Mouse (Mus musculus) midbrain, embryonic 12.5 days (tissue): ENCODE data around the gene Kcp. TPM values are rescaled to one million over a fixed set of nuclear protein-coding genes. Genes with fewer than 3 reads are reported as not detected.

ENCODE experiments used
- ATAC-seq: fragments of 200-750 bp; cut with Nextera tagmentation; 2 replicates; pipeline ENCODE4 v1.8.0; 2017; ENCODE audit warnings: low read depth, moderate TSS enrichment, moderate library complexity; ENCODE audit not compliant: low FRiP score
- H3K27ac ChIP-seq: fragments of 300-500 bp; sonication (generic); replicated peaks from 2 replicates; pipeline ENCODE4 v1.5.1; 2016; ENCODE audit warnings: mild to moderate bottlenecking
- H3K27me3 ChIP-seq: fragments of 300-500 bp; sonication (generic); 2 replicates; pipeline ENCODE4 v1.6.1; 2016; ENCODE audit warnings: mild to moderate bottlenecking
- H3K36me3 ChIP-seq: fragments of 300-500 bp; sonication (generic); 2 replicates; pipeline ENCODE4 v1.6.1; 2016
- H3K4me1 ChIP-seq: fragments of 300-500 bp; sonication (generic); 2 replicates; pipeline ENCODE4 v1.6.1; 2016
- H3K4me2 ChIP-seq: fragments of 300-500 bp; sonication (generic); replicated peaks from 2 replicates; pipeline ENCODE4 v1.6.1; 2016; ENCODE audit warnings: mild to moderate bottlenecking, moderate library complexity
- H3K4me3 ChIP-seq: fragments of 300-500 bp; sonication (generic); 2 replicates; pipeline ENCODE4 v1.5.1; 2016; ENCODE audit warnings: mild to moderate bottlenecking
- H3K9ac ChIP-seq: fragments of 300-500 bp; sonication (generic); replicated peaks from 2 replicates; pipeline ENCODE4 v1.6.1; 2016; ENCODE audit warnings: mild to moderate bottlenecking, moderate library complexity
- H3K9me3 ChIP-seq: fragments of 300-500 bp; sonication (generic); 2 replicates; pipeline ENCODE4 v1.6.1; 2016; ENCODE audit warnings: mild to moderate bottlenecking
- WGBS: fragments of 180-500 bp; shearing (Covaris S2); methylation state at CpG from one replicate; pipeline ENCODE4 v1.1.7; 2016; 5-methylcytosine and 5-hydroxymethylcytosine counted together
- polyA plus RNA-seq: library from polyadenylated mRNA; unstranded; fragments of >200 nt; fragmentation: Nextera tagmentation; extraction: Ambion mirVana; gene quantifications from 2 replicates; pipeline ENCODE4 v1.2.1, GENCODE M21; 2016

Kcp gene
- polyA plus RNA-seq, 1 experiment from 2014 or later: 17.2 TPM

DNA sequence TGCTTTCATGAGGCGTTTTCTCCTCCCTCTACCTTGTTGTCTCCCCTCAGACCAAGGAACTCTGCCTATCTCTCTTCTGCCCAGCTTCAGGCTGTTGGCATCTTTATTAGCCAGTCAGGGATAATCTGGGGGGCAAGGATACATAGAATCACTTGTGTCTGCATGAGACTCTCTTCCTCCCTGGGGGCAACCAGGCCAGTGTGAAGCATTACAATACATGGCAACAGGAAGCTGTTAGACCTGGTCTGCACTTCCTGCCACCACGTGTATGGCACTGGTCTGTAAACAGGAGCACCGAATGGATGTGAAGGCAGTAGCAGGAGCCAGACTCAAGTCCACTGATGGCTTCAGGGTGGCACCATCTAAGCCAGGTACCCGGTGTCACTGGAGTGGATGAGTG is 22.3 kb upstream of the Kcp start:
- Histone ChIP-seq H3K27ac (no peak overlapping the region), H3K4me2 (no peak overlapping the region), H3K9ac (no peak overlapping the region), H3K4me1 (peaks cover 21% of the 10 kb centered on the region), H3K9me3 (peaks cover 3% of the 10 kb centered on the region; the same call in 1 of the 2 replicates), H3K36me3 (no peaks in the 10 kb centered on the region), H3K27me3 (peaks cover 63% of the 10 kb centered on the region), H3K4me3 (no peak overlapping the region)
- 65% methylated on average over 4 of the region's 4 CpGs for WGBS
- no peak for ATAC-seq

DNA sequence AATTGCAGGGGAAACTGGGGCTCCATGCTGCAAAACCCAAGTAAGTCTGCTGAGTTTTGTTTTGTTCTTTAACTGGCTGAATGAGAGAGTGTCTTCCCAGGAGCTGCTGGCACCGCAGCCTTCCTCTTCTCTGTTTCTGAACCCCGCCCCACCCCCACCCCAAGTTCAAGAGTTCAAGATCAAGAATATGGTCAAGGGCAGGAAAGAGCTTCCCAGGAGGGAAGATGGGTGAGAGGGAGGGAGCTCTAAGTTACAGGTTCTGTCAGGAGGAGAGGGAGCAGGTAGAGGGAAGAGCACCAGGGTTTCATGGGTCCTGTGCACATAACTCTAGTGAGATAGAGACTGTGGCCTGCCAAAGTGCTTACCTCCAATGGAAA is 21.7 kb upstream of the Kcp start:
- ATAC-seq: no peak
- Histone ChIP-seq H3K27me3 (peaks cover 64% of the 10 kb centered on the region), H3K4me1 (peaks cover 21% of the 10 kb centered on the region), H3K4me3 (no peak overlapping the region), H3K27ac (no peak overlapping the region), H3K9ac (no peak overlapping the region), H3K9me3 (peaks cover 3% of the 10 kb centered on the region; the same call in 1 of the 2 replicates), H3K4me2 (no peak overlapping the region), H3K36me3 (no peaks in the 10 kb centered on the region)
- WGBS: 45% methylated on average over 2 of the region's 2 CpGs

DNA sequence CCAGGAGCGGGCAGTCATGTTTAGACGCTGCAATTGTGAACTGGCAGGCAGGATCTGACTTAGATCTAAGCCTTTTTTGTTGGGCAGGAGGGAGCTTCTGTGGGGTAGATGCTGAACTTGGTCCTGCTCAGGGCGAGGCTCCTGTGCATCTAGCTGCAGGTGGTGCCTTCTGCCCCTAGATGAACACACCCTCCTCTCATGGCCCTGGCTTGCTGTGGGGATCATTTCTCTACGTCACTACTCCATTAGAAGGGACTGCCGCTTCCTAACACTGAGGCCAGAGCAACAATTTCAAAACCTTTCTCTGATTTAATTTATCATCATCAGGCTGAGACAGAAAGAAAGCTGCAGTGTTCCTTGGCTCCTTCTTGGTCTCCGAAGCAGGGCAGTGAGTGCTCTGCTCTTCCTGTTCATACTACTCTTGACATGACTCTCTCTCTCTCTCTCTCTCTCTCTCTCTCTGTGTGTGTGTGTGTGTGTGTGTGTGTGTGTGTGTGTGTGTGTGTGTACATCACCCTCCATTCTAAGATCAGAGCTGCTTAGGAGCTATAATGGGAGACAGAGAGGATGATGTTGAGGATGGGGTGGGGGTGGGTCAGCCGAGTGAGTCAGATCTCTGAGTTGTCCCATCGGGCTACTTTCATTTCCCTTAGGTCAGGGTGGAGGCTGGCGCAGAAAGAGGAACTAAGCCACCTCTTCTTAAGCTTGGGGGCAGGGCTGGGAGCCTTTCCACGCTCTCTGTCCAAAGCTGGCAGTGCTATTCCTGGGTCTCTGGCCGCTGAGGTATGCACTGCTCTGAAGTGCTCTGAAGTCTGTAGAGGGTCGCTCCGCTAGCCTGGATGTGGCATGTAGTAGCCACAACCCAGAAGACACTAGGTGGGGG is 21.1 kb upstream of the Kcp start:
- H3K27me3 ChIP-seq: peaks cover 70% of the 10 kb centered on the region
- H3K9ac ChIP-seq: no peak overlapping the region
- WGBS: 36% methylated on average over 13 of the region's 13 CpGs
- H3K9me3 ChIP-seq: peaks cover 3% of the 10 kb centered on the region; the same call in 1 of the 2 replicates
- peaks cover 21% of the 10 kb centered on the region for H3K4me1 ChIP-seq
- no peak overlapping the region for H3K27ac ChIP-seq
- H3K4me2 ChIP-seq: no peak overlapping the region
- no peak for ATAC-seq
- no peak overlapping the region for H3K4me3 ChIP-seq
- no peaks in the 10 kb centered on the region for H3K36me3 ChIP-seq

DNA sequence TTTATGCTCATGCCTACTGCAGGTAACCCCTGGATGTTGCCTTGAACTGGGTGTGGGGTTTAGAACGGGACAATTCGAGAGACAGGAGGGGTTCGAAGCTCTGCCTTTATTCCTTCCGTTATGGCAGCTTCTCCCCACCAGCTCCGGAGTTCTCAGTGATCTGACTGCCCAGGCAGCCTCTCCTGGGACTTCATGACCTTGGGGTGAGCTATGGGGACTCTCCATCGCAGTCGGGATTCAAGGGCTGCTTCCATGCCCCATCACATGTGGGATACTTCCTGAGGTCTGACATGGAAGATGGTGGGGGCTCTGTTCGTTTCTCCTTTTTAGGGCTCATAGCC is 20.4 kb upstream of the Kcp start:
- no peak overlapping the region for H3K4me3 ChIP-seq
- peaks cover 75% of the 10 kb centered on the region for H3K27me3 ChIP-seq
- no peaks in the 10 kb centered on the region for H3K36me3 ChIP-seq
- 12% methylated on average over 8 of the region's 8 CpGs for WGBS
- peaks cover 21% of the 10 kb centered on the region for H3K4me1 ChIP-seq
- no peak overlapping the region for H3K27ac ChIP-seq
- ATAC-seq: no peak
- no peak overlapping the region for H3K9ac ChIP-seq
- H3K4me2 ChIP-seq: peak overlapping the region; percentile 97; the same call in 1 of the 2 replicates
- H3K9me3 ChIP-seq: peaks cover 3% of the 10 kb centered on the region; the same call in 1 of the 2 replicates

DNA sequence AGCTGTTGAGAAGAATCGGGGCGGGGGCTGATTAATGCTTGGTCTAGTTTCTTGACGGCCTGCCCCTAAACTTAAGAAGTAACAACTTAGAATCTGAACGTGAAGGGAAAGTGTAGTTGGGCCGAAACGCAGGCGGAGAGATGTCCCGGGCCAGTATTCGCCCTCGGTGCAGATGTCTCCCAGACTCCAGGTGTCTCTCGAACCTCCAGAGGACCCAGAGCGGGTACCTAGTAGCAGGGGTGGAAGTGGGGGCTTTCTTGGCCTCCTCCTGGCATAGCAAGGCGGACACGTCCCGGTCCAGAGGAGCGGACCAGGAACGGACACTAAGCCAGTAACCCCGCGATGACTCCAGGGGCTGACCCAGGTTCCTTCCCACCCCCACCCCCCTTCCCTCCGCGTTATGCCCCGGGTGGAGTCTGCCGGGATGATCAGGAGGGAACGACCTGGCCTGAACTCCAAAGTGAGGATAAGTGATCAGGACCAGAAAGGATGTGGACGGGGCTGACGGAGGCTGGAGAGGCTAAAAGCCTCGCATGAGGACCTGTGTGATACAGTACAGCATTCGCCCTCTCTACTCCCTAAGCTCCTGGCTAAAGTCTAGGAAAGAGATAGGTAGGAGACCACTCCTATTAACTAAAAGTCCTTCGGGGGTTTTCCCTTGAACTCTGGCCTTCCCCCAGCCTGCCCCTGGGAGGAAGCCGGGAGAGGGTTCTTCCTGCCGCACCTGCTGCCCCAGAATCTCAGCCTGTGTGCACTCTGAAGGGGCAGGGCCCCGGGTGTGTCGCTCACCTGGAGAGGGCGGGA is 19.8 kb upstream of the Kcp start:
- 5% methylated on average over 34 of the region's 34 CpGs for WGBS
- Histone ChIP-seq H3K9me3 (peaks cover 3% of the 10 kb centered on the region; the same call in 1 of the 2 replicates), H3K4me3 (peak overlapping the region; percentile 54), H3K27ac (no peak overlapping the region), H3K36me3 (no peaks in the 10 kb centered on the region), H3K27me3 (peaks cover 78% of the 10 kb centered on the region), H3K4me1 (peaks cover 21% of the 10 kb centered on the region), H3K4me2 (peak overlapping the region; percentile 97), H3K9ac (no peak overlapping the region)
- ATAC-seq: no peak

DNA sequence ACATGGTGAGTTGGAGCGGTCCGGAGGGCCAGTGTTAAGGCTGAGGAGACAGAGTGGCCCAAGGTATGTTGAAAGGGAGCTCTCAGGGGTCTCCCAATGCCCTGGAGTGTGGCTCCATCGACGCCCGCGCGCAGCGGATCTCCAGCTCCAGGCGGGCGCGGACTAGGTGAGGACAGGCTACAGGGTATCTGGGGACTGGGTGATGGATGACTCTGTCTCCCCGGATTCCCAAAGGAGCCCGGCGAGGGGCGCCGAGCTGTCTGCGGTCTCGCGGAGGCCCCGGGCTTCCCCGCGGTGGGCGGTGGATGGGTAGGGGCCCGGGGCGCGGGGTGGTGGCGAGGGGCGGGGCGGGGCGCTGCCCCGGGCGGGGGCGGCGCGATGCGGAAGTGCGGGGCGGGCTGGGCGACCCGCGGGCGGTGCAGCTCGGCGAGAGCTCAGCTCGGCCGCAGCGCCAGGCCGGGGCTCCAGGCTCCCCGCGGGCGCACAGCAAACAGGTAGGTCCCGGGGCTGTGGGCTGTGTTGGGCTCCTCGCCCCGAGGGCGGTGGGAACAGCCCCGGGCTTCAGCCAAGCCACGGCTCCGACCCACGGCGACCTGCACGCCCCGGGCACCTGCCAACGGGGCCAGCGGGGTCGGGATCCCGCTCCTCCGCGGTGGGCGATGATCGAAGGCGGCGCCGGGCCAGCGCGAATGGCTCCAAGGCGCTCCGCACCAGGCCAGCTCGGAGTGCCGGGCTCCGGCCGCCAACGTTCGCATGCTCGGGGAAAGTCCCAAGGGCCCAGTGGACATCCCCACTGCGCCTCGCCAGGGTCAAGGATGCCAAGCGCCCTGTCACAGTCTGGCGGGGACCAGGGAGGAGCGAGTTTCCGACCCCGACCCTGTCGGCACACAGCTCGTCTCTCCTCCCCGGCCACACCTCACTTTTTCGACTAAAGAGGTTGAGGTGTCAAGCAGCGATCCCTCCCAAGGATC is 18.8 kb upstream of the Kcp start, which contains the start of gene Irf5:
Gene Irf5, plus strand, starts transcription at position 345 of the 971 bp plus-strand sequence.
- WGBS: under 1% methylated on average over 87 of the region's 96 CpGs
- Histone ChIP-seq H3K4me2 (peak within 1 kb of the TSS; percentile 97), H3K9me3 (peaks cover 3% of the 10 kb centered on the region; the same call in 1 of the 2 replicates), H3K4me3 (peak within 1 kb of the TSS; percentile 54), H3K9ac (peak within 1 kb of the TSS; percentile 47; the same call in 1 of the 2 replicates), H3K4me1 (peaks cover 21% of the 10 kb centered on the region), H3K36me3 (no peaks in the 10 kb centered on the region), H3K27ac (no peak within 1 kb of the TSS), H3K27me3 (peaks cover 83% of the 10 kb centered on the region)
- ATAC-seq: peak; percentile 69

DNA sequence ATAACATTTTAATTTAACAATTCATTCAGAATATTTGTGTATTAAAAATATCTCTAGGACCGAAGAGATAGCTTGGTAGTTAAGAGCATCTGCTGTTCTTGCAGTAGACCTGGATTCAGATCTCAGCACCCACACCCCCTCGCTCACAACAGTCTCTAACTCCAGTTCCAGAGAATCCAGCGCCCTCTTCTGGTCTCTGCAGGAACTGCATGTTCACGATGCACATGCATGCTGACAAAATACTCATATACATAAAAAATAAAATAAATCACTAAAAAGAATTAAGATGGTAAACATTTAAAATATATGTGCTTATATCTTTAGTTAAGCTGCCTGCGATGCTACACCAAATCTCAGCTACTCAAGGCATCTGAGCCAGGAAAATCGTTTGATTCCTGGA is 17.5 kb upstream of the Kcp start:
- Histone ChIP-seq H3K9ac (no peak overlapping the region), H3K4me2 (no peak overlapping the region), H3K4me1 (peaks cover 21% of the 10 kb centered on the region), H3K4me3 (no peak overlapping the region), H3K36me3 (no peaks in the 10 kb centered on the region), H3K27ac (no peak overlapping the region), H3K27me3 (peaks cover 70% of the 10 kb centered on the region), H3K9me3 (peaks cover 3% of the 10 kb centered on the region; the same call in 1 of the 2 replicates)
- 59% methylated on average over 6 of the region's 6 CpGs for WGBS
- no peak for ATAC-seq

DNA sequence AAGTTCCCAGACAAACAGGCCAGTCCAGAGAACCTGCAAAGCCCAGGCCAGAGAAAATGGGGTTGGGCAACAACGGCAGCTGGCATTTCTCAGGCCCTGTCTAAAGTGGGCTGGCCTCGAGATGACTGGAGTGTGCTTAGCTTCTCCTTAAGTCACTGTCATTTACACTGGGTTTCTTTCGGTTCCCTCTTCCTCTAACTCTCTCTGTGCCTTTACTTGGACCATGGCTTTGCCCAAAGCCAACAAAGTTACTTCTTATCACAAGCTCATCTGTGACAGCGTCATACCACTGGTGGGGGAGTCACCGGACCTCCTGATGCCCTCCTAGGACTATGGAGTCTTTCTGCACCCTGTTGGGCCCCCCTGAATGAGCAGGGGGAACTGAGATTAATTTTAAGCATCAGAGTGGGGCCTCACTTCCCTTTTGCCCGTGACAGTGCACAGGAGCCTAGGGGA is 16.3 kb upstream of the Kcp start:
- Histone ChIP-seq H3K27ac (no peak overlapping the region), H3K36me3 (no peaks in the 10 kb centered on the region), H3K4me3 (no peak overlapping the region), H3K4me1 (peaks cover 21% of the 10 kb centered on the region), H3K4me2 (no peak overlapping the region), H3K9ac (no peak overlapping the region), H3K9me3 (peaks cover 3% of the 10 kb centered on the region; the same call in 1 of the 2 replicates), H3K27me3 (peaks cover 58% of the 10 kb centered on the region)
- ATAC-seq: no peak
- 77% methylated on average over 6 of the region's 6 CpGs for WGBS

DNA sequence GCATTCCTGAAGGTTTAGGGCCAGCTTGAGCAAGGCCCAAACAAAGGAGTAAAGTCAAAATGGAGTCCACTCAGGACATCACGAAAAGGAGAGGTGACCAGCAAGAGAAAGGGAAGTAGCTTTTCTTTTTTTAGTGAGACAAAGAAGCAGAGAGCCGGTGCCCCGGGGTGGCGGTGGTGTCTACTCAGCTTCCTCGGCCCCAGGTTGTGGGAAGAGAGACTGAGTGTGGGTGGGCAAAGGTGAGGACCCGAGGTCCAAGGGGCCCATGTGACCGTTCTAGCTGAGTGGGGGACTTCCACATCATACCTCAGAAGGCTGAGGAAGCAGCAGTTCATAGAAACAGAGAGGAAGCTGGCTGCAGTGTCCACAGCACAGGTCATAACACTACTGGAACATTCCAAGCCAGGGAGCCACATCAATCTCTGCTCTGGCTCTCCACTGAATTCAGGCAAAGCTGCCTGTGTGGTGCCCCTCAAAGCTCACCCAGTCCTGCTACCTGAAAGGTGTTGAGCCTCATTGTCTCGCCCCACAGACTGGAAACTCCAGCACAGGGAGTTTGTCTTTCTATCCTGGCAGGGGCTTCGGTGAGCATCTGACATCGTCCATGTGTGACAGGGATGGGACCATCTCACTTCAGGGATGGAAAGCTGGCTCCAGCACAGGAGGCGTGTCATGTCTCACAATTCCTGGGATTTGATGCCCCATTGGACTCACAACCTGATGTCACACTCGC is 15.7 kb upstream of the Kcp start:
- peaks cover 3% of the 10 kb centered on the region; the same call in 1 of the 2 replicates for H3K9me3 ChIP-seq
- peaks cover 55% of the 10 kb centered on the region for H3K27me3 ChIP-seq

DNA sequence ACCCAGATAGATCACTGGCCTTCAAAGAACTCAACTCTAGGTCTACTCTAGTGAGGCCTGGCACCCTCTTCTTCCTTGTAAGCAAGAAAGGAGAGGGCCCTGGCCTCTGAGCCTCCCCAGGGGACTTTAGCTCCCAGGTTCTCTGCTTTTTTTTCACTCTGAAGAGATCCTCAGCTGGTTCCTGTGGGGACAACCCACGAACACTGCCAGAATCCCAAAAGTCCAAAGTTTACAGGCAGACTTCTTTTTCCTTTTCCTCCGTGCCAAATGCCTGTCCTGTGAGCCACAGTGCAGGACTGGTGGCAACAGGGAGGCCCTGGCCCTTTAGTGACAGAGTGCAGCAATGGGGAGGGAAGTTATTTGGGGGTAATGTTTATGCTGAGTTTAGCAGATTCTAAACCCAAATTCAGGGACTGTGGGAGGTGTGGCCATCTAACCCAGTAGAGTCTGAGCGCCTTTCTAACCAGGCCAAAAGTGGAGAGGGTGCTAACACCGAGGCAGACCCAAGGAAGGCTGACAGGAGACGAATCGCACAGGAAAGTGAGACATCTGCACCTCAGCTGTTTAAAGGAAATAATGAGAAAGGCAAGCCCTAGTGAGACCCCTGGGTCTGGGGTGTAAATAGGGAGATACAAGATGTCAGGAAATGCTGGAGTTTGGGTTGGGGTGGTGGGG is 15.0 kb upstream of the Kcp start:
- Histone ChIP-seq H3K27me3 (peaks cover 48% of the 10 kb centered on the region), H3K9me3 (peaks cover 3% of the 10 kb centered on the region; the same call in 1 of the 2 replicates), H3K27ac (no peak overlapping the region), H3K4me2 (no peak overlapping the region), H3K9ac (no peak overlapping the region), H3K4me3 (no peak overlapping the region), H3K36me3 (no peaks in the 10 kb centered on the region), H3K4me1 (peaks cover 17% of the 10 kb centered on the region)
- 80% methylated on average over 6 of the region's 6 CpGs for WGBS
- no peak for ATAC-seq

More for the DNA sequence above, 15.7 kb upstream of the Kcp start:
- no peak overlapping the region for H3K4me3 ChIP-seq
- peaks cover 21% of the 10 kb centered on the region for H3K4me1 ChIP-seq
- ATAC-seq: no peak
- no peak overlapping the region for H3K4me2 ChIP-seq
- H3K9ac ChIP-seq: no peak overlapping the region
- no peak overlapping the region for H3K27ac ChIP-seq
- 76% methylated on average over 12 of the region's 12 CpGs for WGBS
- no peaks in the 10 kb centered on the region for H3K36me3 ChIP-seq
